Mouse (Mus musculus) lung, postnatal 10 days (tissue): ENCODE results near the gene Golt1a.
A peak's percentile ranks its signal among the peaks of the same experiment; 100 is the strongest.

Experiments
- DNase-seq: peaks from one replicate; pipeline ENCODE4 v3.0.0; 2021

The Golt1a gene

DNA sequence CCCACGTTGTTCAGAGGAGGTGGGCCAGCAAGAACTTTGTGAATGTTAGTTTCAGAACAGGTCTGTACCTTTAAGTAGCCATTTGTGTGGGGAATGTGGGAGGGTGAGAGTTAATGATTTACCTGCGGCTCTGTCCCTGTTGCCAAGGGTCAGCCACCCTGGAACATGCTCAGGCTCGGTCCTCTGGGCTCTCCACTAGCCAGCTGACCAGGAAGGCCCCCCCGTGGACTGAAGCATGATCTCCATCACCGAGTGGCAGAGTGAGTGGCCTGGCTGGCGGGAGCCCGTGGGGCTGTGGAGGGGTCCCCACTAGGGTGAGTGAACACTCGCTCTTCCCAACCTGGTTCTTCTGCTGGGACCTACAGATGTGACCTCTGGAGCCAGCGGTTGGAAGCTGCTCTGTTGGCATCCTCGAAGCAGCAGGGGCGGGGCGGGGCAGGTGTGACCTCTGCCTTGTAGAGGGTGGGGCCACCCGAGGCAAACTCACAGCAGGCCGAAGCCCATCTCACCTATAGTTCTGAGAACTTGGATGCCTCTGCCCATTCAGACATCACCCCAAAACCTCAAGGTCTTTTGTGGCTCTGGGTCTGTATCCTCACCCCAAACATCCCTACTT is at the start of gene Golt1a:
Golt1a (plus strand) TSS at position 149 of the 616 bp plus-strand sequence.
- DNase-seq = peak; percentile 37

- DNase-seq = no peak
Observed at GRCm38 (mm10) chr1:133262628-133263027, 47.0 kb upstream of the Golt1a start.

GRCm38 (mm10) chr1:133263134-133263533 is 46.5 kb upstream of the Golt1a start:
- no peak for DNase-seq

DNA sequence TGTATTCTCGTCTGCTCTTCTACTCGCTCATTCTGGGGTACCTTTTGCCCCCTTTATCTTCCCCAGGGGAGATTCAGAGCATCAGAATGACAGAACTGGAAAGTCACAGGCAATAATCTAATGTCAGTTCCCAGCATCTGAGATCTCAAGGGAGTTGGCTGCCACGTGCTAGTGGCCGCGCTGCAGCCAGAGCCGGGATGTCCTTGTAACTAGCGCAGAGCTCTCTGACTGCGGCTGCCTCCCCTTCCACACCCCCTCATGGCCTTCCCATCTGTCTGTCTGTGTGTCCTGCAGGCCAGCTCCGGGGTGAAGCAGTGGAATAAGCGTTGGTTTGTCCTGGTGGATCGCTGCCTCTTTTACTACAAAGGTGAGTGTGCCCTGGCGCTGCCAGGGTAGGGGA is 45.2 kb upstream of the Golt1a start:
- DNase-seq = no peak

DNA sequence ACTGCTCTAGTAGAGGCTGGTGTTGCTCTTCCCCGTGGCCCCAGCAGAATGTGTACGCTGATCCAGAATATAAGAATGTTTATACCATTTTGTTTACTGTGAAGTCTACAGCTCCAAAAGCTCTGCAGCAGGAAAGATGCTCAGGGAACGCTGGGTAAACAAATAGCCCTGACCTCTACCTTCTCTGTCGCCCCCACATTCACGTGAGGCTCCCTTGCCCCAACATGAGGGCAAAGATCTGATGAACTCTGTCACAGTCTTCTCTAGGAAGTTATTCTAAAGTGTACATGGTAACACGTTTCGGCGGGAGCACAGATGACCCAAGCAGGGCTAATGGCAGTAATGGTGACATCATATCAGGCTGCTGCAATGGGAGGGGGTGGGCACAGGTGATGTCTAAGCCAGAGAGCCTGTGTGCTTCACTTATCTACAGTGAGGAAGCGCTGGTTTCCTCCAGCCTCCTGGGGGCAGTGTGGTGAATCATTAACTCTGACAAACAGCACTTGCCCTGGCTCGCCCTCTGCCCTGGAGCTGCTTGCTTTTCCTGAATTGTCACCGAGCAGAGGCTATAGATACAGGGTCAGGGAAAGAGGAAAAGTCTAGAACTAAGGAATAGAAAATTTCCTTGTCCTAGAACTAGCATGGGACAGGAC is 44.4 kb upstream of the Golt1a start:
- DNase-seq = peak; percentile 45

DNA sequence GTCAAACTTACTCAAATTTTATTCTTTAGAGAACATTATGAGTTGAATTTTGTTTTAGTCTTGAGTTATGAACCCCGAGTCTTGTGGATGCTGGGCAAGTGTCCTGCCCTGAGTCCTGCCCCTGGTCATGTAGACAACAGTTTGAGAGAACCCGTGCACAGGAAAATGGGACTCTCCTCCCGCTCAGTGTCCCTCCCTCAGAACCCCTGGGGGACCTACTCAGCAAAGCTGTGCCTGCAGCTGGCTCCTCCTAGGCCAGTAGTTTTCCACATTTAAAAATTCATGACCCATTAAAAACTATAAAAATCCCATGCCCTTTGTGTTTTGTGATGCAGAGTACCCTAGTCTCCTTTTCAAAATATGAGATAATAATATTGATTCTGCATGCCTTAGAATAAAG is 42.5 kb upstream of the Golt1a start:
- no peak for DNase-seq

DNA sequence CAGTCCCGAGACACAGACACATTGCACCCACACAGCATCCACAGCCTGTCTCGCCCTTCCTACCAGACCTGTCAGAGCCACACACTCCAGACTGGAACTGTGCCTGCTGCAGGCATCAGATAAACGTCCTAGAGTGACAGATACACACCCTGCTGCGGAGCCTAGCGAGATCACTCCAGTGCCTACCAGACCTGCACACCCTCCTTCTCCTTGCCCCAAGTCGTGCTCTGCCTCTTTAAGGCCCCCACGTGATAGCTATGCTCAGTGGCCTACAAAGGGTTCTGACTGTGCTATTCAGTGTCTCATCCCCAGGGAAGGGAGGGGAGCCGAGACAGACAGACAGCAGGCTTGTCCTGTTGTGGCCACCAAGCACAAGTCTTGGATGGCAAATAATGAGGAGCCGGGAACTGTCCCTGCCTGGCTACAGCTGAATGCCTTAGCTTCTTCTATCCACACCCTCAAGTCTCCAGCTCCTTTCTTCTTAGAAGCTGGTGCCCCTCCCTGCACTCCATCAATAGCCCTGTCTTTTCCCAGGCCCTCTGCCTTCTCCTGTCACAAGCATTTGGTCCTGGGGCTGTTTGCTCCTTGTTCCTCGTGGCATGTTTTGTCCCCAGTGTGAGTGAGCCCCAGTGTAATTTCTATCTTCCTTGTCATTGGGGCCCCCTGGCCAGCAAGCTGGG is 41.6 kb upstream of the Golt1a start:
- no peak for DNase-seq

- no peak for DNase-seq
Observed at GRCm38 (mm10) chr1:133268503-133268902, 41.1 kb upstream of the Golt1a start.

DNA sequence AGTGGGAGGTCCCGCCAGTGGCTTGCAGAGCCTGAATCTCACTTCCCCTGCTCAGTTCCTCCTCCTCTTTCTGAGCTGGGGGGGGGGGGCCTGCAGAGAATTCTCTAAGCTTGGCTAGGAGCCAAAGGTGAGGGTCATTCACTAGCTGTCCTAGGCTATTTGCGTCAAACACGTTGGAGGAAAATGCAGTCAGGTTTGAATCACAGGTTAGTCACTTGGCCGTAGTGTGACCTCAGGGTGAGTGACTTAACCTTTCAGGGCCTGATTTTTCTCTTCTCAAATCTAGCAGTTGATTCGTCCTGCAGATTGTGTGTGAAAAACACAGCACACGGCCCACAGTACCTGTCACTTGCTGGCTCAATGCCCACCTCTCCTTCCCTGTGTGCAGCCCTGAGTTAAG is 39.3 kb upstream of the Golt1a start:
- DNase-seq = no peak

- DNase-seq = no peak
Observed at GRCm38 (mm10) chr1:133274163-133274562, 35.4 kb upstream of the Golt1a start.

- no peak for DNase-seq
Observed at GRCm38 (mm10) chr1:133276983-133277382, 32.6 kb upstream of the Golt1a start.

GRCm38 (mm10) chr1:133278539-133278938 is 31.1 kb upstream of the Golt1a start:
- DNase-seq = no peak

DNA sequence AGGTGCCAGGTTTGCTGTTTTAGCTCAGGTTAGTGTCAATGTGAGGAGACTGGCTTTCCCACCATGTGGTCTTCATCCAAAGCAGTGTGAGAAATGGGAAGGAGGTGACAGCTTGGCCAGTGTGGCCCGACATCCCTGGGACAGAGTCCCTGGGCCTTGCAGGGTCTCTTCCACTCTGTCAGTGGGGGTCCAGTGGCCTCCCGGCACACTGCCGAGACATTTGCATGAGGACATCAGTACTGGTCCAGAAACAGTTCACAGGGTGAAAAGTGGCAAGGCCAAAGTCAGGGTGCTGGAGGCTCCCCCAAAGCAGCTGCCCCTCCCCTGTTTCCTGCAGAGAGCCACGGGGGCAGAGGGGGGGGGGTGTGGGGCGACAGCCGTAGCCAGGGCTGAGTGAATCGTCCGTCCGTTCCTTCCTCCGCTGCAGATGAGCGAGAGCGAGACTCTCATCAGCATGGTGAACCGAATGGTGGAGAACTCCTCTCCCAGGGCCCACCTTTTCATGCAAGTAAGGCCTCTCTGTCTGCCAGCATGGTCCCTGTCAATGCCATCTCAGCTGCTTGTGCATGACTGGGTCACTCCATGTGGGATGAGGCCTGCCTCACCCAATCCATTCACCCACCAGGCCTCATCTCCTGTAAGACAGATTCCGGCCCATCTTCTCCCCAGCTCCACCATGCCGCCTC is 30.5 kb upstream of the Golt1a start:
- no peak for DNase-seq

DNA sequence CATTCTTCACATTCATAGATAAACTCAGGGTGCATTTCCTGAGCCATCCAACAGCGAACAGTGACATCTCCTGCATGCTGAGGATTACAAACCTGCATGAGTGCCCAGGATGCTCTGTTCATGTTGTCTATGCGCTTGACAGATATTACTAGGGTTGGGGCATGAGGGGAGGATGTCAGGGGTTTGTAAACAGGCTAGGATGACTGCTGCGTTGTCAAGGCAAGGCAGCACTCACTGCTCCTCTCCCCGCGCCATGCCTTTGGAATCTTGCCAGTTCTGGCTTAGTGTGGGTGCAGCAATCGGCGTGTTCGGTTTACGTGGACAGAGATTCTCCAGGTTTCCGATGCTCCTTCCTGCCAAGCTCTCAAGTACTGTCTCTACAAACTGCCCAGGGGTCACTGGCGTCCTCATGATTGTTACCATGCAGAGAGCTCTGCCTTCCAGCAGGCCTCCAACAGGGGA is 29.9 kb upstream of the Golt1a start:
- no peak for DNase-seq

DNA sequence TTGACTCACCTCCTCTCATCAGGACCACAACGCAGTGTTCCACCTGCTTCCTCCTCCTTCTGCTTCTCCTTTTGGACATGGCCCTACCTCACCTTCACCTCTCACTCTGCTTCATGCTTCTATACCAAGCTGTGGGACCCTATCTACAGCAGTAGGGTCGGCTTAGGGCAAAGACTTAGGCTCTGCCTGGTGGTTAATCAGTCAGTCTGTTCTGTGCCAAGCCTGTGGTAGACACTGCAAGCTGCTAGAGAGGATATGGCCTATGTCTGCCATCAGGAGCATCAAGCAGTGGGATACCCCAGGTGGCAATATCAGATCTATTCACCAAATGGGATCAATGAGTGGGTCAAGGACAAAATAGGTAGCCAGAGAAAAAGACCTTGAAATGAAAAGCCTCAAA is 29.1 kb upstream of the Golt1a start:
- no peak for DNase-seq

- DNase-seq = no peak
Observed at GRCm38 (mm10) chr1:133285907-133286306, 23.7 kb upstream of the Golt1a start.

DNA sequence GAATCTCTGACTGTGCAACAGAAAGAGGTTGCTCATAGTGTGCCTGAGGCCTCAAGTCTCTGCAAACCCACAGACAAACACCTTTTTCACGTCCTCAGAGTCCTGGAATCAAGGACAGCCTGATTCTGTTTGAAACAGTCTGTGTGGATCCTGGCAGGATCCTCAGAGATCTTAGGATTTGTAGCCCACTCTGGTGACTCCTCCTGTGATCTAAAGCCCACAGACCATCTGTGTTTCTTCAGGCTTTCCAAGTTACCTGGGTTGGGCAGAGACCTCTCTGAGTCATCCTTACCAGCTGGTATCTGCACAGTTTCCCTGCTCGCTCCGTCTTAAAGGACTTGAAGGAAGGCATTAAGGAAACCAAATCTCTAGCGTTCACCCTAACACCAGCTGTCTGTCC is 22.5 kb upstream of the Golt1a start:
- no peak for DNase-seq

- no peak for DNase-seq
Observed at GRCm38 (mm10) chr1:133287880-133288279, 21.7 kb upstream of the Golt1a start.

- DNase-seq = no peak
Observed at GRCm38 (mm10) chr1:133291888-133292287, 17.7 kb upstream of the Golt1a start.

- DNase-seq = peak; percentile 42
Observed at GRCm38 (mm10) chr1:133292608-133293007, 17.0 kb upstream of the Golt1a start.

GRCm38 (mm10) chr1:133296376-133296775 is 13.2 kb upstream of the Golt1a start:
- DNase-seq = peak; percentile 61

GRCm38 (mm10) chr1:133298816-133299215 is 10.8 kb upstream of the Golt1a start:
- DNase-seq = no peak

GRCm38 (mm10) chr1:133302540-133302939 is 7.1 kb upstream of the Golt1a start:
- DNase-seq = peak; percentile 88

DNA sequence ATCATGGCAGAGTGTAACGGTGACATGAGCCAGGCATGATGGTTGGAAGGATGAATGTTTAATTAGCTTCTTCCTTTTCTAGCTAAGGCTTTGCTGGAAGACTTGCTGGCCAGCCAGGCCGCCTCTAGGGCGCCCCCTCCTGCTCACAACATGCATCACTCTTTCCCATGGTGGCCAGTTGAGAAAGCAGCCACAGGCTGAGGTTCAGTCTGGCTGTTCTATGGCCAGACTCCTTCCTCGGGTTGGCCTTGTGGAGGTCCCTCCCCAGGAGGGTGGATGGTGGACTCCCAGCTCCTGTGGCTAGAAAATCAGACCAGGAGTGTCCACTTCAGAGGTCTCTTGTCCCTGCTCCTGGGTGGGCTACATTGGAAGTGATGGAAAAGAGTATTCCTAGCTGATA is 2.8 kb upstream of the Golt1a start:
- peak; percentile 88 for DNase-seq
